Mouse (Mus musculus): ENCODE results near the gene Sox12. TPM values are rescaled to one million over a fixed set of nuclear protein-coding genes. Genes with fewer than 3 reads are reported as not detected.

Gene Sox12
- total and polyA plus RNA-seq, 2 experiments from 2014 or later = 10.8 to 55.7 TPM

DNA sequence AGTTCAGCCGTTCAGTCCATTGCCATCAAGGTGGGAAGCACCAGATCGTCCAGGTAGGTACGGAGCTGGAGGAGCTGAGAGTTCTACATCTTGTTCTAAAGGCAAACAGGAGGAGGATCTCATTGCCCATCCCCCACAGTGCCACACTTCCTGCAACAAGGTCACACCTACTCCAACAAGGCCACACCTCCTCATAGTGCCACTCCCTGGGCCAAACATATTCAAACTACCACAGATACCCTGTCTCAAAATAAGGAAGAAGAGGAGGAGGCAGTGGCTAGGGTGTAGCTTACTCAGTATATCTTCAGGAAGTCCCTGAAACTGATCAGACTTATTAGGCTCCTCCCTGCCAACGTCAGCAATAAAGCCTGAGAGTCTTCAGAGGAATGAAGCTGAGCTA, 13.7 kb downstream of the Sox12 start:
- WGBS = 85% methylated on average over 4 of the region's 4 CpGs
- no peak for ATAC-seq (ENCODE audit: low FRiP score)
- H3K4me3 ChIP-seq (ENCODE audit: low read depth, low read length) = no peak overlapping the region
- no peaks in the 10 kb centered on the region for H3K27me3 ChIP-seq (ENCODE audit: insufficient read depth, low read length)
- H3K9me3 ChIP-seq (ENCODE audit: low read length) = no peaks in the 10 kb centered on the region
- no peaks in the 10 kb centered on the region for H3K36me3 ChIP-seq (ENCODE audit: insufficient read depth, low read length)
- TF ChIP-seq CTCF (IDR thresholded peaks at IDR 0.05) = no peak
- H3K4me1 ChIP-seq (ENCODE audit: insufficient read depth, low read length) = no peaks in the 10 kb centered on the region
- no peak overlapping the region for H3K27ac ChIP-seq (ENCODE audit: low read depth, low read length)
- DNase-seq (ENCODE audit: low spot score) = no peak
- H3K4me2 ChIP-seq (ENCODE audit: low read depth, low read length, poor library complexity, severe bottlenecking) = no peak overlapping the region
- no peak overlapping the region for H3K9ac ChIP-seq (replicated peaks; ENCODE audit: low read length, poor library complexity, severe bottlenecking)

- Histone ChIP-seq H3K9ac (replicated peaks; ENCODE audit: low read length, poor library complexity, severe bottlenecking) (peak within 1 kb of the TSS; percentile 60), H3K4me3 (ENCODE audit: low read depth, low read length) (peak within 1 kb of the TSS; percentile 38), H3K36me3 (ENCODE audit: insufficient read depth, low read length) (no peaks in the 10 kb centered on the region), H3K27me3 (ENCODE audit: insufficient read depth, low read length) (no peaks in the 10 kb centered on the region), H3K4me2 (ENCODE audit: low read depth, low read length, poor library complexity, severe bottlenecking) (peak within 1 kb of the TSS; percentile 66), H3K4me1 (ENCODE audit: insufficient read depth, low read length) (peaks cover 10% of the 10 kb centered on the region; the same call in 1 of the 2 replicates), H3K9me3 (ENCODE audit: low read length) (no peaks in the 10 kb centered on the region), H3K27ac (ENCODE audit: low read depth, low read length) (peak within 1 kb of the TSS; percentile 91)
- 2% methylated on average over 15 of the region's 16 CpGs for WGBS
- TF ChIP-seq CTCF (IDR thresholded peaks at IDR 0.05) = no peak
- ATAC-seq (ENCODE audit: low FRiP score) (peak; percentile 87), DNase-seq (ENCODE audit: low spot score) (peak; percentile 67)
Observed at GRCm38 (mm10) chr2:152376345-152376741, 21.5 kb downstream of the Sox12 start, which contains the start of gene Nrsn2. Nrsn2 (minus strand) TSS chr2:152376638.

- Histone ChIP-seq H3K27ac (ENCODE audit: low read depth, low read length) (peak overlapping the region; percentile 91), H3K4me2 (ENCODE audit: low read depth, low read length, poor library complexity, severe bottlenecking) (peak overlapping the region; percentile 66), H3K27me3 (ENCODE audit: insufficient read depth, low read length) (no peaks in the 10 kb centered on the region), H3K36me3 (ENCODE audit: insufficient read depth, low read length) (no peaks in the 10 kb centered on the region), H3K9me3 (ENCODE audit: low read length) (no peaks in the 10 kb centered on the region), H3K9ac (replicated peaks; ENCODE audit: low read length, poor library complexity, severe bottlenecking) (peak overlapping the region; percentile 60), H3K4me1 (ENCODE audit: insufficient read depth, low read length) (peaks cover 10% of the 10 kb centered on the region; the same call in 1 of the 2 replicates), H3K4me3 (ENCODE audit: low read depth, low read length) (peak overlapping the region; percentile 38)
- DNase-seq (ENCODE audit: low spot score) (peak; percentile 86), ATAC-seq (ENCODE audit: low FRiP score) (peak; percentile 88)
- TF ChIP-seq CTCF (IDR thresholded peaks at IDR 0.05) = no peak
- WGBS = 3% methylated on average over 21 of the region's 21 CpGs
Observed at GRCm38 (mm10) chr2:152375652-152376344, 22.1 kb downstream of the Sox12 start.

GRCm38 (mm10) chr2:152373547-152373946, 24.3 kb downstream of the Sox12 start:
- no peak for DNase-seq (ENCODE audit: low spot score)
- 74% methylated on average over 9 of the region's 9 CpGs for WGBS
- no peak overlapping the region for H3K4me3 ChIP-seq (ENCODE audit: low read depth, low read length)

GRCm38 (mm10) chr2:152372661-152373060, 25.2 kb downstream of the Sox12 start:
- H3K4me2 ChIP-seq (ENCODE audit: low read depth, low read length, poor library complexity, severe bottlenecking) = no peak overlapping the region
- no peak for ATAC-seq (ENCODE audit: low FRiP score)
- peaks cover 10% of the 10 kb centered on the region; the same call in 1 of the 2 replicates for H3K4me1 ChIP-seq (ENCODE audit: insufficient read depth, low read length)
- DNase-seq (ENCODE audit: low spot score) = no peak
- TF ChIP-seq CTCF (IDR thresholded peaks at IDR 0.05) = no peak
- H3K9me3 ChIP-seq (ENCODE audit: low read length) = no peaks in the 10 kb centered on the region
- H3K27ac ChIP-seq (ENCODE audit: low read depth, low read length) = no peak overlapping the region
- H3K4me3 ChIP-seq (ENCODE audit: low read depth, low read length) = no peak overlapping the region
- H3K9ac ChIP-seq (replicated peaks; ENCODE audit: low read length, poor library complexity, severe bottlenecking) = no peak overlapping the region
- no peaks in the 10 kb centered on the region for H3K27me3 ChIP-seq (ENCODE audit: insufficient read depth, low read length)
- H3K36me3 ChIP-seq (ENCODE audit: insufficient read depth, low read length) = no peaks in the 10 kb centered on the region; the same call in 1 of the 2 replicates
- WGBS = 77% methylated on average over 4 of the region's 4 CpGs

More at GRCm38 (mm10) chr2:152373547-152373946, 24.3 kb downstream of the Sox12 start:
- no peaks in the 10 kb centered on the region for H3K27me3 ChIP-seq (ENCODE audit: insufficient read depth, low read length)
- no peak overlapping the region for H3K27ac ChIP-seq (ENCODE audit: low read depth, low read length)
- no peak for ATAC-seq (ENCODE audit: low FRiP score)
- peaks cover 10% of the 10 kb centered on the region; the same call in 1 of the 2 replicates for H3K4me1 ChIP-seq (ENCODE audit: insufficient read depth, low read length)
- TF ChIP-seq CTCF (IDR thresholded peaks at IDR 0.05) = no peak
- H3K36me3 ChIP-seq (ENCODE audit: insufficient read depth, low read length) = no peaks in the 10 kb centered on the region; the same call in 1 of the 2 replicates
- H3K4me2 ChIP-seq (ENCODE audit: low read depth, low read length, poor library complexity, severe bottlenecking) = no peak overlapping the region
- H3K9ac ChIP-seq (replicated peaks; ENCODE audit: low read length, poor library complexity, severe bottlenecking) = no peak overlapping the region
- no peaks in the 10 kb centered on the region for H3K9me3 ChIP-seq (ENCODE audit: low read length)

DNA sequence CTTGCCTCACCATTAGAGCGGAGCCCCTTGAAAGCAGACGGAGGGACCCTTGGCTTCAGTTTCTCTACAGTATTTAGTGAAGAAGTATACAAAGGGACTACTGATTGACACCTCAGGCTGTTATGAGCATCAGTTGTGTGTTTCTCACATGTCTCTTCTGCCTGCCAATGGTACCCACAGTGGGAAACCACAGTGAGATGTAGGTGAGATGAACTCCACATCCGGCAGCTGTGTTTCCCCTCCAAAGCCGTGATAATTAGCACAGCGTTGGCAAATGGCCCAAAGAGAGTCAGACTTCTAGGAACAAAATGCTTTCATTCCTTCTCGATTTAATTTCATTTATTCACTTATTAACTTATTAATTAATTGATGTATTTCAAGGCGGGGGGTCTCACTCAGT, 25.8 kb downstream of the Sox12 start:
- no peak overlapping the region for H3K4me2 ChIP-seq (ENCODE audit: low read depth, low read length, poor library complexity, severe bottlenecking)
- ATAC-seq (ENCODE audit: low FRiP score) (no peak), DNase-seq (ENCODE audit: low spot score) (no peak)
- no peak overlapping the region for H3K27ac ChIP-seq (ENCODE audit: low read depth, low read length)
- no peak for TF ChIP-seq CTCF (IDR thresholded peaks at IDR 0.05)
- 79% methylated on average over 7 of the region's 7 CpGs for WGBS
- H3K4me3 ChIP-seq (ENCODE audit: low read depth, low read length) = no peak overlapping the region
- no peaks in the 10 kb centered on the region for H3K27me3 ChIP-seq (ENCODE audit: insufficient read depth, low read length)
- no peak overlapping the region for H3K9ac ChIP-seq (replicated peaks; ENCODE audit: low read length, poor library complexity, severe bottlenecking)
- no peaks in the 10 kb centered on the region for H3K9me3 ChIP-seq (ENCODE audit: low read length)
- H3K36me3 ChIP-seq (ENCODE audit: insufficient read depth, low read length) = no peaks in the 10 kb centered on the region; the same call in 1 of the 2 replicates
- peaks cover 10% of the 10 kb centered on the region; the same call in 1 of the 2 replicates for H3K4me1 ChIP-seq (ENCODE audit: insufficient read depth, low read length)
